Mouse (Mus musculus): ENCODE results near the gene Fbxw4. TPM values are rescaled to one million over a fixed set of nuclear protein-coding genes. Genes with fewer than 3 reads are reported as not detected.

Fbxw4 gene
- polyA plus RNA-seq, 2 experiments: 6.6 to 52.2 TPM

- H3K36me3 ChIP-seq (ENCODE audit: control insufficient read depth, insufficient read depth, low read length): no peaks in the 10 kb centered on the region; the same call in 1 of the 2 replicates
- DNase-seq (ENCODE audit: low spot score) (no peak), ATAC-seq (ENCODE audit: low FRiP score, low read depth) (no peak)
- no peak overlapping the region for H3K27ac ChIP-seq (replicated peaks; ENCODE audit: low read depth, low read length)
- WGBS: 39% methylated on average over 15 of the region's 15 CpGs
- no peaks in the 10 kb centered on the region for H3K9me3 ChIP-seq (ENCODE audit: control insufficient read depth, low read length)
- H3K9ac ChIP-seq (ENCODE audit: low read depth, low read length, severe bottlenecking): no peak overlapping the region
- H3K4me3 ChIP-seq (replicated peaks; ENCODE audit: low read length): no peak overlapping the region
- TF ChIP-seq POLR2A (IDR thresholded peaks at IDR 0.05; ENCODE audit: borderline replicate concordance, extremely low read depth, insufficient read depth, insufficient read length): no peak
- H3K4me2 ChIP-seq (replicated peaks; ENCODE audit: low read depth, low read length, severe bottlenecking): no peak overlapping the region
- H3K27me3 ChIP-seq (ENCODE audit: control insufficient read depth, insufficient read depth, low read length): no peaks in the 10 kb centered on the region
- H3K4me1 ChIP-seq (ENCODE audit: control insufficient read depth, insufficient read depth, low read length): peaks cover 44% of the 10 kb centered on the region
Measured at GRCm38 (mm10) chr19:45565925-45566715, 94.0 kb downstream of the Fbxw4 start.

- WGBS: under 1% methylated on average over 35 of the region's 35 CpGs
- H3K36me3 ChIP-seq (ENCODE audit: control insufficient read depth, insufficient read depth, low read length): no peaks in the 10 kb centered on the region; the same call in 1 of the 2 replicates
- H3K4me1 ChIP-seq (ENCODE audit: control insufficient read depth, insufficient read depth, low read length): peaks cover 13% of the 10 kb centered on the region
- H3K9ac ChIP-seq (ENCODE audit: low read depth, low read length, severe bottlenecking): peak within 1 kb of the TSS; percentile 74
- peak within 1 kb of the TSS; percentile 50; the same call in 1 of the 2 replicates for H3K27ac ChIP-seq (replicated peaks; ENCODE audit: low read depth, low read length)
- H3K4me3 ChIP-seq (replicated peaks; ENCODE audit: low read length): peak within 1 kb of the TSS; percentile 68
- ATAC-seq (ENCODE audit: low FRiP score, low read depth) (peak; percentile 90), DNase-seq (ENCODE audit: low spot score) (peak; percentile 88)
- no peaks in the 10 kb centered on the region for H3K9me3 ChIP-seq (ENCODE audit: control insufficient read depth, low read length)
- H3K27me3 ChIP-seq (ENCODE audit: control insufficient read depth, insufficient read depth, low read length): no peaks in the 10 kb centered on the region
- peak within 1 kb of the TSS; percentile 94 for H3K4me2 ChIP-seq (replicated peaks; ENCODE audit: low read depth, low read length, severe bottlenecking)
- no peak for TF ChIP-seq POLR2A (IDR thresholded peaks at IDR 0.05; ENCODE audit: borderline replicate concordance, extremely low read depth, insufficient read depth, insufficient read length)
Measured at GRCm38 (mm10) chr19:45560153-45560890, 99.8 kb downstream of the Fbxw4 start, which contains the start of the genes Poll and Gm17018. TSS of gene Poll (minus strand) at chr19:45560531. TSS of gene Gm17018 (plus strand) at chr19:45560615.

DNA sequence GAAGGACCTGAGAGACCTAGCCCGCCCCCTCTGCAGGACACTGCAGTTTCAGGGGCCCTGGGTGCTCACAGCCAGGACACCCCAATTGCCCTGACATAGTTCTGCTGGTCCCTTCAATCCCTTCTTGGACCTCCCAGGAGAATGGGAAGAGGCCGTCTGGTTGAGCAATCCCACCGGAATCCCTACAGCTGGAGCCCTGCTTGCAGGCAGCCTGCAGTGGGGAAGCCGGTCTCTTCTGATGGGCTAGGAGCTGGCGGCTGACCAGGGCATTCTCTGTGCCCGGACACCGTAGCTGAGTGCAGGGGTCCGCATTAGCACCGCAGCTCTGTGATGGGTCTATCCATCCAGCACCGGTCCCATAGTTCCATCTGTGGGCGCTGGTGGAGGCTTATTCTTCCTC is 106.0 kb downstream of the Fbxw4 start:
- no peak overlapping the region for H3K9ac ChIP-seq (ENCODE audit: low read depth, low read length, severe bottlenecking)
- no peaks in the 10 kb centered on the region for H3K9me3 ChIP-seq (ENCODE audit: control insufficient read depth, low read length)
- no peaks in the 10 kb centered on the region for H3K27me3 ChIP-seq (ENCODE audit: control insufficient read depth, insufficient read depth, low read length)
- no peak overlapping the region for H3K4me3 ChIP-seq (replicated peaks; ENCODE audit: low read length)
- WGBS: 96% methylated on average over 8 of the region's 11 CpGs
- no peaks in the 10 kb centered on the region for H3K4me1 ChIP-seq (ENCODE audit: control insufficient read depth, insufficient read depth, low read length)
- ATAC-seq (ENCODE audit: low FRiP score, low read depth) (no peak), DNase-seq (ENCODE audit: low spot score) (no peak)
- H3K36me3 ChIP-seq (ENCODE audit: control insufficient read depth, insufficient read depth, low read length): peaks cover 14% of the 10 kb centered on the region
- H3K4me2 ChIP-seq (replicated peaks; ENCODE audit: low read depth, low read length, severe bottlenecking): no peak overlapping the region
- H3K27ac ChIP-seq (replicated peaks; ENCODE audit: low read depth, low read length): no peak overlapping the region
- no peak for TF ChIP-seq POLR2A (IDR thresholded peaks at IDR 0.05; ENCODE audit: borderline replicate concordance, extremely low read depth, insufficient read depth, insufficient read length)

DNA sequence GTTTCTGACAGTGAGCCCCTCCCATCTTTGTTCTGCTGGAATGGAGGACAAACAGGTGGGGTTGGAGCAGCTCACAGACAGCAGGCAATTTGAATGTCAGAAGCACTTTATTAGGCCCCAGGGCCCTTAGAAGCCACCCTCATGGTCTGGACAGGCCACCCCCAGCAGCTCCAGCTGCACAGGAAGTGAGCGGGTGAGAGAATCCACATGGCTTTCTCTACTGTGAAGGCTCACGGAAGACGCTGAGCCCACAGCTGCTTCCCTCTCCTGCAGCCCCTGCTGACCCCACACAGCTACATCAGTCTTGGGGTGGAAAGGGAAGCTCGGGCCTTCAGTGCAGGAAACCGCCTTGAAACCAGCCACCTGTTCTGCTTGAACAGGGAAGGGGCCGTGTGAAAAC is 107.9 kb downstream of the Fbxw4 start:
- no peak for DNase-seq (ENCODE audit: low spot score)
- WGBS: 36% methylated on average over 6 of the region's 6 CpGs

GRCm38 (mm10) chr19:45549948-45550347 is 110.2 kb downstream of the Fbxw4 start:
- Histone ChIP-seq H3K27me3 (ENCODE audit: control insufficient read depth, insufficient read depth, low read length) (peaks cover 6% of the 10 kb centered on the region; the same call in 1 of the 2 replicates), H3K4me2 (replicated peaks; ENCODE audit: low read depth, low read length, severe bottlenecking) (no peak overlapping the region), H3K4me1 (ENCODE audit: control insufficient read depth, insufficient read depth, low read length) (no peaks in the 10 kb centered on the region; the same call in 1 of the 2 replicates), H3K27ac (replicated peaks; ENCODE audit: low read depth, low read length) (no peak overlapping the region), H3K9ac (ENCODE audit: low read depth, low read length, severe bottlenecking) (no peak overlapping the region), H3K36me3 (ENCODE audit: control insufficient read depth, insufficient read depth, low read length) (peaks cover 14% of the 10 kb centered on the region), H3K4me3 (replicated peaks; ENCODE audit: low read length) (no peak overlapping the region), H3K9me3 (ENCODE audit: control insufficient read depth, low read length) (no peaks in the 10 kb centered on the region)
- ATAC-seq (ENCODE audit: low FRiP score, low read depth) (no peak), DNase-seq (ENCODE audit: low spot score) (no peak)
- TF ChIP-seq POLR2A (IDR thresholded peaks at IDR 0.05; ENCODE audit: borderline replicate concordance, extremely low read depth, insufficient read depth, insufficient read length): no peak
- WGBS: 76% methylated on average over 4 of the region's 4 CpGs

More for the DNA sequence above, 107.9 kb downstream of the Fbxw4 start:
- no peak for TF ChIP-seq POLR2A (IDR thresholded peaks at IDR 0.05; ENCODE audit: borderline replicate concordance, extremely low read depth, insufficient read depth, insufficient read length)
- Histone ChIP-seq H3K9ac (ENCODE audit: low read depth, low read length, severe bottlenecking) (no peak overlapping the region), H3K4me1 (ENCODE audit: control insufficient read depth, insufficient read depth, low read length) (no peaks in the 10 kb centered on the region), H3K4me3 (replicated peaks; ENCODE audit: low read length) (no peak overlapping the region), H3K27ac (replicated peaks; ENCODE audit: low read depth, low read length) (no peak overlapping the region), H3K36me3 (ENCODE audit: control insufficient read depth, insufficient read depth, low read length) (peaks cover 14% of the 10 kb centered on the region), H3K4me2 (replicated peaks; ENCODE audit: low read depth, low read length, severe bottlenecking) (no peak overlapping the region), H3K9me3 (ENCODE audit: control insufficient read depth, low read length) (no peaks in the 10 kb centered on the region), H3K27me3 (ENCODE audit: control insufficient read depth, insufficient read depth, low read length) (no peaks in the 10 kb centered on the region)
- peak; percentile 56 for ATAC-seq (ENCODE audit: low FRiP score, low read depth)

All from limb, embryonic 14.5 days (tissue).